Mouse (Mus musculus) small intestine, adult 2 months (tissue): ENCODE data around the gene Srebf1. TPM values are rescaled to one million over a fixed set of nuclear protein-coding genes. Genes with fewer than 3 reads are reported as not detected.

Source experiments
- H3K27ac ChIP-seq: fragments of 200-500 bp; 2 replicates; pipeline ENCODE4 v1.5.1; 2012; ENCODE audit warnings: low read depth, low read length, control low read depth, inconsistent platforms; ENCODE audit not compliant: insufficient read depth
- H3K27me3 ChIP-seq: fragments of 200-500 bp; 2 replicates; pipeline ENCODE4 v1.6.1; 2012; ENCODE audit warnings: mild to moderate bottlenecking, moderate library complexity, low read length, inconsistent platforms; ENCODE audit not compliant: control insufficient read depth, insufficient read depth
- H3K36me3 ChIP-seq: fragments of 200-500 bp; 2 replicates; pipeline ENCODE4 v1.6.1; 2012; ENCODE audit warnings: mild to moderate bottlenecking, low read length, control low read depth, inconsistent platforms; ENCODE audit not compliant: control insufficient read depth, insufficient read depth
- H3K4me1 ChIP-seq: fragments of 200-500 bp; 2 replicates; pipeline ENCODE4 v1.6.1; 2012; ENCODE audit warnings: low read length, inconsistent platforms, mixed read lengths; ENCODE audit not compliant: control insufficient read depth, insufficient read depth, insufficient read length
- H3K4me3 ChIP-seq: fragments of 200-500 bp; 2 replicates; pipeline ENCODE4 v1.5.1; 2012; ENCODE audit warnings: low read depth, mild to moderate bottlenecking, control low read depth, inconsistent platforms, low read length, moderate library complexity
- CTCF ChIP-seq: fragments of 200-500 bp; IDR thresholded peaks from 2 replicates; pipeline ENCODE4 v1.5.1; 2012; ENCODE audit warnings: low read depth, mild to moderate bottlenecking, control low read depth, inconsistent platforms, low read length, moderate library complexity, mixed read lengths; ENCODE audit not compliant: insufficient replicate concordance, insufficient read length; ENCODE audit errors: extremely low read depth
- POLR2A ChIP-seq: fragments of 200-500 bp; IDR thresholded peaks from 2 replicates; pipeline ENCODE4 v1.6.1; 2012; ENCODE audit warnings: low read depth, mild to moderate bottlenecking, control low read depth, inconsistent platforms, low read length, moderate library complexity
- WGBS: fragments of 180-500 bp; shearing (Covaris S2); methylation state at CpG from one replicate; pipeline ENCODE4 v1.1.7; 2018; 5-methylcytosine and 5-hydroxymethylcytosine counted together
- polyA plus RNA-seq: library from polyadenylated mRNA; depleted of rRNA; stranded (reverse); fragments of >200 nt; gene quantifications from 2 replicates; pipeline ENCODE4 v1.2.3, GENCODE M21; 2012

Srebf1 gene
- polyA plus RNA-seq, 1 experiment, result 154 TPM

GRCm38 (mm10) chr11:60178506-60178905 is 43.9 kb downstream of the Srebf1 start:
- Histone ChIP-seq H3K4me1 (peaks cover 25% of the 10 kb centered on the region), H3K27ac (no peak overlapping the region), H3K27me3 (no peaks in the 10 kb centered on the region), H3K4me3 (no peak overlapping the region), H3K36me3 (no peaks in the 10 kb centered on the region)
- no peak for TF ChIP-seq POLR2A
- TF ChIP-seq CTCF, result no peak

GRCm38 (mm10) chr11:60178005-60178404 is 44.4 kb downstream of the Srebf1 start:
- TF ChIP-seq CTCF (no peak), POLR2A (no peak)
- Histone ChIP-seq H3K4me3 (no peak overlapping the region), H3K27me3 (no peaks in the 10 kb centered on the region), H3K27ac (no peak overlapping the region), H3K4me1 (peaks cover 25% of the 10 kb centered on the region), H3K36me3 (no peaks in the 10 kb centered on the region)
- WGBS, result 79% methylated on average over 6 of the region's 6 CpGs

DNA sequence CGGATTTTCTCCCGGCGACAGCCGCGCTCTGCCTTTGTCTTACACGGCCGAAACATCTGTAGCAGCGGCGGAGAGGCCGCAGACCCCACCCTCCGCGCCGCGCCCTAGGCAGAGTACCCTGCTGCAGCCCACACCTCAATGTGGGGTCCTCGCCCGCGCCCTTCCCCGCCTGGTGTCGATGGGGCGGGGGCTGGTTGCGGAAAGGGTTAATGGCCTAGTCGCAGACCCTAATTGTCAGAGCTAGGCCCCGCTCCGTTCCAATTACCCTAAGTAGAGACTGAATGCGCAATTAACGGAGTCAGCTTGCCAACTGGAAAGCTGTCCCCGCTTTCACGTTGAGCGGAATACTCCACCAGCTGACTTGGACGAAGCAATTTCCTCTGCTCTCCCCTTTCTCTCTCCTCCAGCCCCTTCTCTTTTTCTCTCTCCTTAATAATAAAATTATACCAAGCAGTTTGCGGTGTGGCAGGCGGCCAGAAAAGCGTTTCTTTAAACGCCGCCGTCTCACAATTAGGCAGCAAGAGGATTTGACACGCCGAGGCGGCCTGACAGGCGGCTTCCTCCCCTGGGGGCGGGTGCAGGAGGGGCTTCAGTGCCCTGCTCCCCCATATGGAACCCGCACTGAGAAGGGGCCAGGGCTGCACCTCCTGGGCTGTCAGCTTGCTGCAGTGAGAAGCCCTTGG is 45.3 kb downstream of the Srebf1 start:
- no peaks in the 10 kb centered on the region for H3K36me3 ChIP-seq
- 37% methylated on average over 42 of the region's 42 CpGs for WGBS
- no peaks in the 10 kb centered on the region for H3K27me3 ChIP-seq
- peak overlapping the region; percentile 62 for H3K4me3 ChIP-seq
- peaks cover 20% of the 10 kb centered on the region for H3K4me1 ChIP-seq
- no peak for TF ChIP-seq POLR2A
- no peak for TF ChIP-seq CTCF
- no peak overlapping the region for H3K27ac ChIP-seq

- H3K4me3 ChIP-seq, result peak overlapping the region; percentile 62
- no peak for TF ChIP-seq POLR2A
- no peak for TF ChIP-seq CTCF
- no peaks in the 10 kb centered on the region for H3K36me3 ChIP-seq
- peaks cover 19% of the 10 kb centered on the region for H3K4me1 ChIP-seq
- under 1% methylated on average over 71 of the region's 71 CpGs for whole genome bisulfite sequencing
- no peak overlapping the region for H3K27ac ChIP-seq
- no peaks in the 10 kb centered on the region for H3K27me3 ChIP-seq
Observed at GRCm38 (mm10) chr11:60176182-60176974, 46.0 kb downstream of the Srebf1 start.

DNA sequence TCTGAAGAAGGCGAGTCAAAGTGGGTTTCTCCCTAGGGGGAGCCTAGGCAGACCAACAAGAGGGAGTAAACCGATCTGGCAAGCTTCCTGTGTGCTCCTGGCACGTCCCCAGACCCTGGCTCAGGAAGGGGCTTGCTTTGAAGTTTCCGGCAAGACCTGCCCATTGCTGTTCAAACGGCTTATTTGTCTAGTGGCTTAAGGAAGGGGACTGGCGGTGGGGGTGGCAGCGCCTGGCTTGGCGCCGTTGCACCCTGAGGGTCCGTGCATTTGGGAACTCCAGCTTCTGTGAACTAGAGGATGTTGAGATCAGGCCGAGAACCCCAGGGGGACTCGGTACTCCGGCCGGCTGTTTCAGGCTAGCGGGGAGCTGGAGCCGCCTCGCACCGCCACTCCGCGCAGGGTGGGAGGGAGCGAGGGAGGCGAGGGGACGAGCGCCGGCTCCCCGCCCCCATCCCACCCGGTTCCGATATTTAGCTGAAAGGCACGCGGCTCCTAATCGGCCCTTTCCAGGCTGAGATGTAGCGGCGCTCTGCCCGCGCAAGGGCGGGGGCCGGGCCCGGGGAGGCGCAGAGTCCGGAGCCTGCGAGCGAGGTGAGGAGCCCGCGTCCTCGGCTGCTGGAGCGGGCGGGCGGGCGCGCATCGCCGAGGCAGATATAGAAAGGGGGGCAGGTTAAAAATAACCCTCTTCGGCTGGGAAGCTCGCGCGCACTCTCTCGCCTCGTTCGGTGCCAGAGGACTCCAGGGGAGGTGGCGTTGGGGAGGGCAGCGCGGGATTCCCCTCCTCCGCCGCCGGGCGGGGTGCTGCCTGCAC is 46.8 kb downstream of the Srebf1 start:
- 1% methylated on average over 66 of the region's 66 CpGs for WGBS
- Histone ChIP-seq H3K27ac (no peak overlapping the region), H3K36me3 (no peaks in the 10 kb centered on the region), H3K27me3 (no peaks in the 10 kb centered on the region), H3K4me3 (peak overlapping the region; percentile 62), H3K4me1 (peaks cover 19% of the 10 kb centered on the region)
- TF ChIP-seq CTCF (no peak), POLR2A (no peak)

GRCm38 (mm10) chr11:60173606-60174184 is 48.7 kb downstream of the Srebf1 start:
- no peak for TF ChIP-seq CTCF
- TF ChIP-seq POLR2A, result no peak
- Histone ChIP-seq H3K36me3 (no peaks in the 10 kb centered on the region), H3K4me1 (peaks cover 17% of the 10 kb centered on the region), H3K4me3 (no peak overlapping the region), H3K27ac (no peak overlapping the region), H3K27me3 (no peaks in the 10 kb centered on the region)
- 83% methylated on average over 10 of the region's 10 CpGs for WGBS

GRCm38 (mm10) chr11:60172074-60172473 is 50.3 kb downstream of the Srebf1 start:
- Histone ChIP-seq H3K4me3 (no peak overlapping the region), H3K4me1 (peaks cover 10% of the 10 kb centered on the region; the same call in 1 of the 2 replicates), H3K36me3 (no peaks in the 10 kb centered on the region), H3K27me3 (no peaks in the 10 kb centered on the region), H3K27ac (no peak overlapping the region)
- TF ChIP-seq CTCF (no peak), POLR2A (no peak)
- 79% methylated on average over 3 of the region's 3 CpGs for WGBS
